Mouse (Mus musculus) hindbrain, postnatal 0 days (tissue): ENCODE measurements at regions not wholly inside any gene's neighbourhood (a gene's known extent, or its start where the extent isn't known, plus 50 kb on each side); places are given as distances from the start of the nearest gene placed in this dataset.

Experiments used
- ATAC-seq: fragments of 200-750 bp; cut with Nextera tagmentation; 2 replicates; pipeline ENCODE4 v1.8.0; 2017; ENCODE audit warnings: mild to moderate bottlenecking, moderate TSS enrichment, moderate library complexity
- DNase-seq: peaks from one replicate; pipeline ENCODE4 v3.0.0-alpha.2; 2015; ENCODE audit warnings: low spot score
- H3K27ac ChIP-seq: fragments of 300-500 bp; sonication (generic); 2 replicates; pipeline ENCODE4 v1.5.1; 2014; ENCODE audit warnings: mild to moderate bottlenecking
- H3K27me3 ChIP-seq: fragments of 300-500 bp; sonication (generic); 2 replicates; pipeline ENCODE4 v1.6.1; 2014; ENCODE audit warnings: low read length, mixed read lengths; ENCODE audit not compliant: insufficient read depth
- H3K36me3 ChIP-seq: fragments of 300-500 bp; sonication (generic); 2 replicates; pipeline ENCODE4 v1.6.1; 2014; ENCODE audit warnings: low read length, mixed read lengths; ENCODE audit not compliant: insufficient read depth
- H3K4me1 ChIP-seq: fragments of 300-500 bp; sonication (generic); 2 replicates; pipeline ENCODE4 v1.6.1; 2014; ENCODE audit warnings: antibody characterized with exemption, low read length, mixed read lengths; ENCODE audit not compliant: insufficient read depth
- H3K4me2 ChIP-seq: fragments of 300-500 bp; sonication (generic); 2 replicates; pipeline ENCODE4 v1.6.1; 2014; ENCODE audit warnings: low read depth, mild to moderate bottlenecking, low read length, moderate library complexity, mixed read lengths
- H3K4me3 ChIP-seq: fragments of 300-500 bp; sonication (generic); 2 replicates; pipeline ENCODE4 v1.5.1; 2014; ENCODE audit warnings: low read length
- H3K9ac ChIP-seq: fragments of 300-500 bp; sonication (generic); replicated peaks from 2 replicates; pipeline ENCODE4 v1.6.1; 2014; ENCODE audit warnings: mild to moderate bottlenecking, low read length, moderate library complexity, mixed read lengths
- H3K9me3 ChIP-seq: fragments of 300-500 bp; sonication (generic); 2 replicates; pipeline ENCODE4 v1.6.1; 2016; ENCODE audit warnings: low read length, mixed read lengths
- CTCF ChIP-seq: IDR thresholded peaks from 2 replicates; pipeline ENCODE4 v1.5.1; 2016; ENCODE audit warnings: antibody characterized with exemption, control low read depth, low read depth
- WGBS: fragments of 180-500 bp; shearing (Covaris S2); extraction: QIAGEN DNeasy Blood & Tissue Kit; methylation state at CpG from one replicate; pipeline ENCODE4 v1.1.7; 2014; 5-methylcytosine and 5-hydroxymethylcytosine counted together

DNA sequence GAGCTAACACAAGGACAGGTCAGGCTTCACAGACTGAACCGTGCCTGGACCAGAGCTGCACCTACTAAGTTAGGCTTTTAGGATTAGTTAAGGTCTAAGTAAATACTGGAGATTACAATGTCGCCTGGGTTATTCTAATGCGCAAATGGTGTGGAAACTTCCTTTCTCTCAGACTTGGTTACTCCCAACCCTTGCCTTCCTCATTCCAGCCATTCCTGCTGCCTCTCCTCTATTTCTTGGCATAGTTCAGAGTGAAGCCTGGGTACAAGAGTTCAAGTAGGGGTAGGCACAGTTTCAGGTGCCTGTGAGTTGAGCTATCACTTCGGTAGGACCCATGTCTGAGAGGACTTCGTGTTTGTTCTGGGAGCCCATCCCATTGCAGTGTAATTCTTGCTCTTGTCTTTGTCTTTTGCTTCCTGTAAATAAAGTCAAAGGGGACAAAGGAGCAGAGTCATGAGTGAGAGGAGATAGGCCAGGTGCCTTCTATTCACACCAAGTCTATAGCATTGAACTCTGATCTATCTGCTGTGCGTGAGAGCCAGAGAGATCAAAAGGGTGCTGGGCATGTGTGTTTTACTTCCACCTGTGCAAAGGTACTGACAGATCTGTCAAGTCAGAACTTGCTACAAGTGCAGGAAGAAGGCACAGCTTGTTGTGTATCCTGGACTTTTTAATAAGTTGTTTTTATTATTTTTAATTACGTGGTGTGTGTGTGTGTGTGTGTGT, 378.0 kb downstream of the Hs3st3b1 start:
- WGBS: 82% methylated on average over 7 of the region's 7 CpGs
- TF ChIP-seq CTCF: no peak
- H3K4me1 ChIP-seq: no peaks in the 10 kb centered on the region

DNA sequence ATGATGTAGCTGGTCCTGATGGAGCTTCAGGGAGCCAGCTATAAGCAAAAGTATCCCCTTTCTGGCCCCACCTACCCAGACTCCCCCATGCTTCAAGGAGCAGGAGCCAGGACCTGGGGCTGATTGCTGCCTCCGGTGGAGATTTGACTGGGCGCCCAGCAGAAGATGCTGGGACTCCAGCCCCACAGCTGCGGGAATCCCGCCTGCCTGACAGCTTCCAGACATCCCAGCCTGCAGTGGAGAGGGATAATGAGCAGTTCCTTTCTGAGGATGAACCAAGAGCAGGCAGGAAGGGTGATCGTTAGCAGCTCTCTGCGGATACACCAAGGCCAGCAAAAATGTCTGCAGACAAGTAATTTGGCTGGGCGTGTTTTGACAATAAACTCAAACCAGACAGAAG, 376.6 kb downstream of the Hs3st3b1 start:
- no peaks in the 10 kb centered on the region for H3K27me3 ChIP-seq
- ATAC-seq (no peak), DNase-seq (no peak)
- WGBS: 32% methylated on average over 7 of the region's 7 CpGs
- H3K4me2 ChIP-seq: no peak overlapping the region
- no peaks in the 10 kb centered on the region for H3K4me1 ChIP-seq
- H3K9me3 ChIP-seq: no peaks in the 10 kb centered on the region
- H3K36me3 ChIP-seq: no peaks in the 10 kb centered on the region
- TF ChIP-seq CTCF: no peak
- no peak overlapping the region for H3K9ac ChIP-seq
- no peak overlapping the region for H3K4me3 ChIP-seq
- no peak overlapping the region for H3K27ac ChIP-seq

More for the DNA sequence above, 378.0 kb downstream of the Hs3st3b1 start:
- no peaks in the 10 kb centered on the region for H3K36me3 ChIP-seq
- no peak for ATAC-seq
- no peaks in the 10 kb centered on the region for H3K9me3 ChIP-seq
- no peak overlapping the region for H3K4me2 ChIP-seq
- H3K27ac ChIP-seq: no peak overlapping the region
- DNase-seq: no peak
- H3K27me3 ChIP-seq: no peaks in the 10 kb centered on the region
- no peak overlapping the region for H3K4me3 ChIP-seq
- no peak overlapping the region for H3K9ac ChIP-seq

DNA sequence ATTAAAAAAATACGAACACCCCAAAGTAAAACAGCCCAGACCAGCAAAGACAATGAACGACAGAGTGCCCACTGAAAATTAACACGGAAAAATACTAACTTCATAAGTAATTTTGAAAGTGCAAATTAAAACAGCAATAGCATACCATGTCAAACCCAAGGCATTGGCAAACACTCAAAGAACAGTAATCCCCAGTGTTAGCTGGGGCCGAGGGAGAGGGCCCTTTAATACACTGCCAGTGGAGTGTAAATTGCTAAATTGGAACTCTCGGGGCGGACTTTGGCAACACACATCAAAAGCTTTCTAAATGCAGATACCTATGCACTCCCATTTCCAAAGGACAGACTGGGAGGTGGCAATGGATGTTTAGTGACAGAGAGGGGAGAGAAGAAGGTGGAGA, 361.6 kb downstream of the Hs3st3b1 start:
- Histone ChIP-seq H3K36me3 (no peaks in the 10 kb centered on the region), H3K4me2 (no peak overlapping the region), H3K27ac (no peak overlapping the region), H3K9me3 (no peaks in the 10 kb centered on the region), H3K4me1 (no peaks in the 10 kb centered on the region), H3K9ac (no peak overlapping the region), H3K27me3 (no peaks in the 10 kb centered on the region), H3K4me3 (no peak overlapping the region)
- no peak for ATAC-seq
- no peak for TF ChIP-seq CTCF
- 59% methylated on average over 6 of the region's 6 CpGs for WGBS
- DNase-seq: no peak

DNA sequence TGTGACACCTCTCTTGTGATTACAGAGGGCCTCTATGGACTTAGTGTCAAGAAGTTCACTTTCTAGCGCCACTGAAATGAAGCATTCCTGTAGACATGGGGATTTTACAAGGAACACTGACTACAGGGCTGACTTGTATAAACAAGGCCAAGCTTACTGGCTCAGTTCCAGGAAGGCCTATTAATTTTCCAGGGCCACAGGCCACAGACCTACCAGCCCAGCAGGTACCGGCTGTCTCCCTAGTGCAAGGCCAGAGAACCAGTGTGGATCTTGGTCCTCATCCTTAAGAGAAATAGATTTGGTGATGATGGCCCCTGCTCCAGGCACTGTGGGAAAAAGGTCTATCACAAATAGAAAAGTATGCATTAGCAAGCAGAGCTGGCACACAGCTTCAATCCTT, 359.4 kb downstream of the Hs3st3b1 start:
- ATAC-seq: no peak
- Histone ChIP-seq H3K27me3 (no peaks in the 10 kb centered on the region), H3K9me3 (no peaks in the 10 kb centered on the region), H3K4me2 (no peak overlapping the region), H3K4me3 (no peak overlapping the region), H3K36me3 (no peaks in the 10 kb centered on the region), H3K9ac (no peak overlapping the region), H3K27ac (no peak overlapping the region), H3K4me1 (no peaks in the 10 kb centered on the region)
- no peak for TF ChIP-seq CTCF
- DNase-seq: no peak
- 66% methylated on average over 2 of the region's 2 CpGs for WGBS

DNA sequence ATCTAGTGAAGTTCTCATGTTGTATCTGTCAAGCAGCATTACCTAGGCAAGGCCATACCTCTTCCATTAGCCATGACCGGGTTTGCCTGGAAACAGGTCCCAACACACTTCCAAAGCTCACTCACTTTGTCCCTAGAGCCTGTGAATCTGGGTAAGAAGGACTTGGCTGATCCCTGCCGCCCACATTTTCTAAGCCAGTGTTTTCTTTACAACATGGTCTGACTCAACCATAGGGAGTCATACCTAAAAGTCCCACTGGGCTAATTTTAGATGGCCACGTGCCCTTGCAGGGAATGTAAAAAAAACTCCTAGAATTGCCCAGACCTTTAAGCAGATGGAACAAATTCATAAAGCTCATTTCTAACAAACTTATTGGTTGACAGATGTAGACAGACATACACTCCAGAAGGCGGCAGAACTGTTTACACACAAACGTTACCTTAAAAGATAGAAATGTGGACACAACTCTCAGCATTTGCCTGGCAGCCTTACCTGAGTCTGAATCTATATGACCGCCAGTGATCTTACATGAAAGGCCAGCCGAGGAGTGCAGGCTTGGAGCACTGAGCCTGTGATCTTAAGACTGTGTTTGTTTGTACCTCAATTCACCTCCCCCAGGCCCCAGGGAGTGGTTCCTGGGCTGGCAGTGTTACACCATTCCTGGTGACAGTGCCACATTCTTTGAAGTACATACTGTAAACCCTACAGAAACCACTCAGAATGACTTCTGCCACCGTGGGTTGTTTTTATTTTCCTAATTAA, 356.4 kb downstream of the Hs3st3b1 start:
- 86% methylated on average over 8 of the region's 8 CpGs for WGBS
- Histone ChIP-seq H3K36me3 (no peaks in the 10 kb centered on the region), H3K4me2 (no peak overlapping the region), H3K27ac (no peak overlapping the region), H3K4me3 (no peak overlapping the region), H3K4me1 (no peaks in the 10 kb centered on the region), H3K9me3 (no peaks in the 10 kb centered on the region), H3K9ac (no peak overlapping the region), H3K27me3 (no peaks in the 10 kb centered on the region)
- DNase-seq (no peak), ATAC-seq (no peak)
- no peak for TF ChIP-seq CTCF

DNA sequence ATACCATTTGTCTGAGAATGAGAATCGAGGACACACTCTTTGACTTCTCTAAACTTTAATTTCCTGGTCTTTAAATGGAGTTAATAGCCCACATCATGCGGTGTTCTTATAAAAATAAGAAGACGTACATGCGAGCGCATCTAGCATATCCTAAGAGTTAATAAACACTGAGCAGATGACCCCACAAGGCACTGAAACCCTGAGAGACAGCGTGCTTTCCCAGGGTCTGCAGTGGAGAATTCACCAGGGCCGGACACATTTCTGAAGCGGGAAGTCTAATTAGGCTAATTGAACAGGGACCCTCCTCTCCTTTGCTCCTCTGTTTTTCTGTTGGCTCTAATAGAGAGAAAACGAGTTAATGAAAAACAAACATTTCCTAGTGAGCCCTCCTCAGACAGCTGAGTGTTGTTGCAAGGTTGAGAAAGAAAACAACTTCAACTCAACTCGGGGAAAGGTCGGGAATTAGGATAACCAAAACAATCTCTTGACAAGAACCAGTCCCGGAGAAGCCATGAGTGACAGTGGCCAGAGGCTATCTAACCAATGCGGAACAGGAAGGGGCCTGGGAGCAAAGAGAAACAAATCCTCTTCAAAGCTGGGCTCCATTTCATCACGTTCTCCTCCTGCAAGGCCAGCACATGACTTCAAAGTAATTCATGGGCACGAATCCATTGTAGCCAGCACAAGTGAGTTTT, 352.2 kb downstream of the Hs3st3b1 start:
- Histone ChIP-seq H3K4me3 (no peak overlapping the region), H3K4me2 (no peak overlapping the region), H3K27ac (no peak overlapping the region), H3K9ac (no peak overlapping the region), H3K36me3 (no peaks in the 10 kb centered on the region), H3K27me3 (no peaks in the 10 kb centered on the region), H3K4me1 (no peaks in the 10 kb centered on the region), H3K9me3 (no peaks in the 10 kb centered on the region)
- DNase-seq (no peak), ATAC-seq (no peak)
- TF ChIP-seq CTCF: no peak
- 71% methylated on average over 15 of the region's 15 CpGs for WGBS
